Mouse (Mus musculus) ES-E14 (cell line): Measurements from ENCODE around the gene Pcolce. TPM values are rescaled to one million over a fixed set of nuclear protein-coding genes. Genes with fewer than 3 reads are reported as not detected.
A peak's percentile ranks its signal among the peaks of the same experiment; 100 is the strongest.
"Not testable (repeated sequence)": the region's sequence is repeated elsewhere in the genome, so short reads cannot be mapped to it uniquely, and the experiment has no call there.

ENCODE experiments used
- DNase-seq: peaks from one replicate; pipeline ENCODE4 v3.0.0-alpha.2; 2013; ENCODE audit warnings: low read depth, low spot score
- H3K27ac ChIP-seq: 2 replicates; pipeline ENCODE4 v1.5.1; 2012; ENCODE audit warnings: low read depth, mild to moderate bottlenecking, low read length, moderate library complexity, mixed read lengths; ENCODE audit not compliant: poor library complexity, insufficient read depth, severe bottlenecking
- H3K36me3 ChIP-seq: 2 replicates; pipeline ENCODE4 v1.6.1; 2012; ENCODE audit warnings: mild to moderate bottlenecking, low read length, moderate library complexity, mixed read lengths; ENCODE audit not compliant: control insufficient read depth, poor library complexity, insufficient read depth, severe bottlenecking
- H3K4me1 ChIP-seq, 2 experiments: fragments of 150-350 bp in 1 of 2; sonication (generic) in 1 of 2; 2 replicates each; pipeline ENCODE4 v1.6.1; 2012; ENCODE audit warnings: low read length in 2 of 2, mild to moderate bottlenecking in 1 of 2, mixed read lengths in 1 of 2; ENCODE audit not compliant: control insufficient read depth in 2 of 2, insufficient read depth in 2 of 2, poor library complexity in 1 of 2
- H3K4me3 ChIP-seq, 2 experiments: fragments of 150-350 bp in 1 of 2; sonication (generic) in 1 of 2; 2 replicates each; pipeline ENCODE4 v1.5.1; 2012; ENCODE audit warnings: low read length in 2 of 2, low read depth in 1 of 2, mild to moderate bottlenecking in 1 of 2, mixed read lengths in 1 of 2; ENCODE audit not compliant: insufficient read depth in 1 of 2, poor library complexity in 1 of 2, severe bottlenecking in 1 of 2
- H3K9ac ChIP-seq: 2 replicates; pipeline ENCODE4 v1.6.1; 2012; ENCODE audit warnings: low read depth, mild to moderate bottlenecking, low read length, mixed read lengths; ENCODE audit not compliant: poor library complexity, insufficient read depth, severe bottlenecking
- H3K9me3 ChIP-seq: fragments of 150-350 bp; sonication (generic); 2 replicates; pipeline ENCODE4 v1.6.1; 2012; ENCODE audit warnings: low read depth, mild to moderate bottlenecking, low read length; ENCODE audit not compliant: control insufficient read depth, insufficient read depth
- CHD2 ChIP-seq: IDR thresholded peaks from 2 replicates; pipeline ENCODE4 v1.6.1; 2014; ENCODE audit warnings: mild to moderate bottlenecking, low read depth, low read length, inconsistent platforms
- HCFC1 ChIP-seq: IDR thresholded peaks from 2 replicates; pipeline ENCODE4 v1.6.1; 2012; ENCODE audit warnings: low read length, inconsistent platforms, borderline replicate concordance; ENCODE audit not compliant: insufficient read depth
- MAFK ChIP-seq: IDR thresholded peaks from 2 replicates; pipeline ENCODE4 v1.6.1; 2014; ENCODE audit warnings: mild to moderate bottlenecking, low read depth, low read length, inconsistent platforms; ENCODE audit not compliant: insufficient read depth
- ZC3H11A ChIP-seq: IDR thresholded peaks from 2 replicates; pipeline ENCODE4 v1.6.1; 2012; ENCODE audit warnings: low read depth, mild to moderate bottlenecking, inconsistent platforms, low read length, borderline replicate concordance
- ZNF384 ChIP-seq: IDR thresholded peaks from 2 replicates; pipeline ENCODE4 v1.6.1; 2012; ENCODE audit warnings: low read depth, low read length, inconsistent platforms
- in situ Hi-C, 2 experiments: fragments of 600-800 bp; cut with MboI; formaldehyde crosslinking; loops; one replicate each; pipeline ENCODE4 v1.15.1; 2025; ENCODE audit warnings: low sequenced_read_pairs in 2 of 2, inconsistent platforms in 1 of 2; ENCODE audit not compliant: unreplicated experiment in 2 of 2
- total RNA-seq: library from RNA; depleted of rRNA; stranded (reverse); fragments of 300-350 nt; gene quantifications from 2 replicates; pipeline ENCODE4 v1.2.3, GENCODE M21; 2012

Gene Pcolce
- total RNA-seq, 1 experiment = 134 TPM

DNA sequence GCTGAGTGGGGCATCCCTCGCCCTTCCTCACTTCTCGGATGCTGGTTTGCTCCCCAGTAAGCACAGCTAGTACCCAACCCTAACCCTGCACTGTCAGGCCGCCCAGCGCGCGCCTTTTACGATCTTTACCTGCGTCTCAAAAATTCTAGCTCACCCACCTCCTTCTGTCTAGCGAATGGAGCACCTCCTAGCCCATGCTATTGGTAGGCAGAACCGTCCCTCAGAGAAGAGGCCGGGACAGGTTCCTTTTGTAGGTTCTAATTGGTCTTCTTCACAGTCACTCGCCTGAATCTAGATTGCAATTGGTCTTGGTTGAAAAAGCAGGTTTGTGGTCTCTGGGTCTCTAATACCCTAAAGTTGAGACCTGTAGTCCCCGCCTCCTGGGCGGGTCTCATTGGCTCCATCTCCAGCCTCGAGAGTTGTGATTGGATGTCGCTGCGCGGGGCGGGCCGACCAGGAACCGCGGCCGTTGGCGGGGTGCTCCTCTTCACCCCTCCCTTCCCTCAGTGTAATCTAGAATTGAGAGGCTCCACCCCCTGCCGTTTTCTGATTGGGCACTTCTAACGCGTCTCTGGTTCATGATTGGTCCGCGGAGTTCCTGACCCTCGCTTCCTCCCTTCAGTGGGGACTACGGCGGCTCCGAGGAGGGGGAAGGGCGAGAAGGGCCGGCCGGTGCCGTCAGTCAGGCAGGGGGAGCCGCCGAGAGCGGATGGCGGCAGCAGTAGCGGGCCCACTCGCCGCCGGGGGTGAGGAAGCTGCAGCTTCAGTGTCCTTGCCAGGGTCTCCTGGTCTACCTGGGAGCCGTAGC is 15.1 kb upstream of the Pcolce start, which contains the start of the genes Fbxo24, Lrch4 and Gm20605:
TSS of gene Fbxo24 (minus strand) at position 505 of the 808 bp plus-strand sequence.
TSS of gene Lrch4 (plus strand) at position 624 of the 808 bp plus-strand sequence.
TSS of gene Gm20605 (plus strand) at position 678 of the 808 bp plus-strand sequence.
- DNase-seq = peak; percentile 99
- H3K27ac ChIP-seq = peak within 1 kb of the TSS; percentile 95
- H3K4me3 ChIP-seq = peak within 1 kb of the TSS; percentile 97 to 99
- H3K4me1 ChIP-seq = peaks cover 0 to 27% of the 10 kb centered on the region in 2 experiments; a peak in 2 of 4 replicates
- in situ Hi-C loops = no loop called here
- H3K9ac ChIP-seq = peak within 1 kb of the TSS; percentile 95
- H3K36me3 ChIP-seq = peaks cover 1% of the 10 kb centered on the region; the same call in 1 of the 2 replicates
- no peaks in the 10 kb centered on the region for H3K9me3 ChIP-seq
- TF ChIP-seq CHD2 (peak; percentile 98), ZNF384 (no peak), ZC3H11A (no peak), HCFC1 (peak; percentile 72), MAFK (no peak)

DNA sequence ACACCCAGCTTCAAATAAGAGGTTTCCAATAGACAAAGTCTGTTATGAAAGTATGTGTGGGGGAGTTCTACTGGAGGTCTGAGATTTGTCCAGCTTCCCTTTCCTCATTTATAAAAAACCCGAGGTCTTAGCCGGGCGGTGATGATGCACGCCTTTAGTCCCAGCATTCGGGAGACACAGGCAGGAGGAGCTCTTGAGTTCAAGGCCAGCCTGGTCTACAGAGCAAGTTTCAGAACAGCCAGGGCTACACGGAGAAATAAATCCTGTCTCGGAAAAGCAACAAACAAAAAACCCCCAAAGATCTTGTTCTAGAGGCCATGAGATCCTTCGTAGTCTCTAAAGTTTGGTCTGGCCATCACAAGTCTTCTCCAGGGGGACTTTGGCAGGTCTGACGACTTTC is 14.4 kb upstream of the Pcolce start:
- Histone ChIP-seq H3K9me3 (no peaks in the 10 kb centered on the region), H3K4me1 (peaks cover 0 to 21% of the 10 kb centered on the region in 2 experiments; a peak in 1 of 4 replicates), H3K4me3 (peak overlapping the region; percentile 88 to 94), H3K9ac (peak overlapping the region; percentile 90), H3K36me3 (no peaks in the 10 kb centered on the region; the same call in 1 of the 2 replicates), H3K27ac (peak overlapping the region; percentile 80; the same call in 1 of the 2 replicates)
- no peak for TF ChIP-seq MAFK
- TF ChIP-seq CHD2 = no peak
- no peak for TF ChIP-seq HCFC1
- TF ChIP-seq ZNF384 = no peak
- TF ChIP-seq ZC3H11A = no peak
- in situ Hi-C loops = no loop called here
- no peak for DNase-seq

DNA sequence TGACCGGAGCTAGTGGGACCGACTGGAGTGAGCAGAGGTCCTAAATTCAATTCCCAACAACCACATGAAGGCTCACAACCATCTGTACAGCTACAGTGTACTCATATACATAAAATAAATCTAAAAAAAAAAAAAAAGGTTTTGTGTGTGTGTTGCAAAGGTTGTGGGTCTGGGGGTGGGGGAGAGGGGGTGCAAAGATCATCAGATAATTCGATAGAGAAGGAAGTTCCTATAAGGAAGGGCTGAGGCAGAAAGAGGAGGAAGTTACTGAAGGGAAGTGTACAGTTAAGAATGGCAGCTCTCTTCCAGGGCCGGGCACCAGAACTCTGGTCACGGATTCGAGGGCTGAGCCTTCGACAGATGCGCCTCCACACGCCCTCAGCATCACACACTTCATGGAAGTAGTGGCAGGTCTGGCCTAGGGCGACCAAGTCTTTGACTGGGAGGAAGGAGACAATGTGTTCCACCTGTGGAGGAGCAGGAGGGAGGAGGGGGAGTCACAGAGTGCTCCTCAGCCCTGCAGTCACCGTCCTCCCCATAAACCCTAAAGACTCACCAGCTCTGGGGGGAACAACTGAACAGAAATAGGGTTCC is 10.4 kb upstream of the Pcolce start:
- no peak for TF ChIP-seq ZNF384
- TF ChIP-seq MAFK = no peak
- TF ChIP-seq CHD2 = no peak
- no peak for TF ChIP-seq ZC3H11A
- TF ChIP-seq HCFC1 = no peak
- Histone ChIP-seq H3K9ac (no peak overlapping the region), H3K9me3 (no peaks in the 10 kb centered on the region), H3K27ac (no peak overlapping the region), H3K4me1 (peaks cover 0 to 17% of the 10 kb centered on the region in 2 experiments; a peak in 1 of 4 replicates), H3K4me3 (no peak overlapping the region), H3K36me3 (no peaks in the 10 kb centered on the region)
- no peak for DNase-seq
- in situ Hi-C loops = no loop called here

DNA sequence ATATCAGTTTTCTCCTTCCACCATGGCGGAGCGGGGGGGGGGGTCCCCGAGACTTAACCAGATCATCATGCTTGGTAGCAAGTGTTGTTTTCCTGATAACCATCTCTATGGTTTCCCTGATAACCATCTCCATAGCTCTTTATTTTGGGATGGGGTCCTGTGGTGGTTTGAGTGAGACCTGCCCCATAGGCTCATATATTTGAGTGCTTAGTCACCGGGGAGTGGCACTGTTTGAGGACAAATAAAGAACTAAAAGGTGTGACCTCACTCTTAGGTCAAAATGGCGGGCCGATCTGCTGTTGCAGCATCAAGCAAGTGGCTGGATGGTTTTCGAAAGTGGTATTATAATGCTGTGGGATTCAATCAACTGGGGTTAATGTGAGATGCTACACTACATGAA is 1.8 kb upstream of the Pcolce start:
- no peak overlapping the region for H3K4me3 ChIP-seq
- in situ Hi-C loops = no loop called here
- H3K9me3 ChIP-seq = no peaks in the 10 kb centered on the region
- DNase-seq = no peak
- H3K9ac ChIP-seq = no peak overlapping the region
- H3K36me3 ChIP-seq = no peaks in the 10 kb centered on the region
- H3K27ac ChIP-seq = no peak overlapping the region
- H3K4me1 ChIP-seq = peaks cover 4 to 37% of the 10 kb centered on the region in 2 experiments; a peak in 3 of 4 replicates
- no peak for TF ChIP-seq ZNF384
- no peak for TF ChIP-seq HCFC1
- no peak for TF ChIP-seq CHD2
- no peak for TF ChIP-seq ZC3H11A
- TF ChIP-seq MAFK = no peak

DNA sequence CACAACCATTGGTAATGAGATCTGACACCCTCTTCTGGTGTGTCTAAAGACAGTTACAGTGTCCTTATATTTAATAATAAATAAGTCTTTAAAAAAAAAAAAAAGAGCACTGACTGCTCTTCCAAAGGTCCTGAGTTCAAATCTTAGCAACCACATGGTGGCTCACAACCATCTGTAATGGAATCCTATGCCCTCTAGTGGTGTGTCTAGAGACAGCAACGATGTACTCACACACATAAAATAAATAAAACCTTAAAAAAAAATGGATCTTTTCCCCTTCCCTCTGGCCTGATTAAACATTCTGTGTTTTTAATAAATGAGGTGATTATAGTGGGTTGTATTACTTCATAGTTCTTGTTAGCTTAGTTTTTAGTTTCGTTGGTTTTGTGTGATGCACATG is 1.3 kb upstream of the Pcolce start:
- DNase-seq, H3K36me3 ChIP-seq, H3K27ac ChIP-seq, in situ Hi-C loops, H3K4me3 ChIP-seq, H3K9me3 ChIP-seq, H3K9ac ChIP-seq: not testable (repeated sequence)
- peaks cover 4 to 41% of the 10 kb centered on the region in 2 experiments; a peak in 3 of 4 replicates for H3K4me1 ChIP-seq
